Mouse (Mus musculus): ENCODE measurements at regions not wholly inside any gene's neighbourhood (a gene's known extent, or its start where the extent isn't known, plus 50 kb on each side); places are given as distances from the start of the nearest gene placed in this dataset.

- TF ChIP-seq ZMIZ1 (IDR thresholded peaks at IDR 0.05; ENCODE audit: low read depth, low read length): no peak
- no peak for TF ChIP-seq POLR2A (IDR thresholded peaks at IDR 0.05; ENCODE audit: control insufficient read depth in 1 of 2, insufficient read depth in 1 of 2, low read depth in 1 of 2, low read length in 2 of 2, poor library complexity in 1 of 2)
- TF ChIP-seq MAX (IDR thresholded peaks at IDR 0.05; ENCODE audit: low read length): no peak
- TF ChIP-seq CTCF (IDR thresholded peaks at IDR 0.05 in 2 of 3, conservative IDR thresholded peaks at IDR 0.05 in 1 of 3; ENCODE audit: control insufficient read depth in 1 of 3, insufficient read depth in 1 of 3, low read depth in 2 of 3, low read length in 3 of 3, poor library complexity in 1 of 3, severe bottlenecking in 1 of 3): no peak
- no peak for TF ChIP-seq MEF2A (IDR thresholded peaks at IDR 0.05; ENCODE audit: extremely low read depth, insufficient replicate concordance, low read depth, low read length, poor library complexity, severe bottlenecking)
- TF ChIP-seq CHD2 (IDR thresholded peaks at IDR 0.05; ENCODE audit: low read length): no peak
- TF ChIP-seq TAL1 (IDR thresholded peaks at IDR 0.05; ENCODE audit: low read length): no peak
- TF ChIP-seq ETS1 (IDR thresholded peaks at IDR 0.05; ENCODE audit: low read depth, low read length): no peak
- no peak for TF ChIP-seq ZC3H11A (IDR thresholded peaks at IDR 0.05; ENCODE audit: low read depth, low read length)
- no peak for TF ChIP-seq UBTF (IDR thresholded peaks at IDR 0.05; ENCODE audit: borderline replicate concordance, insufficient read depth, low read depth, low read length)
- no peak for TF ChIP-seq RCOR1 (IDR thresholded peaks at IDR 0.05; ENCODE audit: low read depth, low read length)
- TF ChIP-seq HCFC1 (IDR thresholded peaks at IDR 0.05; ENCODE audit: low read depth, low read length): peak; percentile 91
- no peak for TF ChIP-seq POLR2AphosphoS2 (IDR thresholded peaks at IDR 0.05; ENCODE audit: low read length)
- no peak for TF ChIP-seq E2F4 (IDR thresholded peaks at IDR 0.05; ENCODE audit: borderline replicate concordance, low read depth, low read length)
Measured at GRCm38 (mm10) chr5:64683419-64683818, 119.8 kb upstream of the Klf3 start.

Data from MEL (cell line).